Mouse (Mus musculus): ENCODE data around the gene Olfr1412. TPM values are rescaled to one million over a fixed set of nuclear protein-coding genes. Genes with fewer than 3 reads are reported as not detected.

Gene Olfr1412
- not detected in 2 replicates for polyA plus RNA-seq (2012; rRNA removed)

DNA sequence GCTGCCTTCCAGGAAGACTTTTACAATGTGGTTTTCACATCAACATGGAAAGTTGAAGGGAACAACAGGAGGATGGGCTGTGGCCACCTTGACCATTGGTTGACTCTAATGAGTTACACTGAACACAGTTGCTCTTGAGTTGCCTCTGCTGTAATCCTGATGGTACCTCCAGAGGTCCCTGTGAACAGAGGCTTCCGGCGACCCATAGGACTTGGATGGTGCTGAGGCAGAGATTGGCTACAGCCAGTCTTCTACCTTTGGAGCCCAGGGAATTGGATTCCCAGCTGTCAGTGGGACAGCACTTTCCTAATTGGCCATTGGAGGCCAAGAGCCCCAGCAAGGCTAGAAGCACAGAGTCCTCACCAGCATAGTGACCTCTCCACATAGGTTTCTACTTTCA, at the start of gene Olfr1412:
Olfr1412 (plus strand) TSS at position 301 of the 400 bp plus-strand sequence.
- H3K27me3 ChIP-seq (ENCODE audit: control insufficient read depth, insufficient read depth, low read length), result no peaks in the 10 kb centered on the region
- WGBS, result 82% methylated on average over 2 of the region's 2 CpGs
- H3K4me3 ChIP-seq (ENCODE audit: low read depth, low read length), result no peak within 1 kb of the TSS
- H3K36me3 ChIP-seq (ENCODE audit: control insufficient read depth, insufficient read depth, low read length), result no peaks in the 10 kb centered on the region
- no peaks in the 10 kb centered on the region for H3K4me1 ChIP-seq (ENCODE audit: control insufficient read depth, insufficient read depth, insufficient read length, low read length)
- no peak within 1 kb of the TSS for H3K27ac ChIP-seq (ENCODE audit: insufficient read depth, low read depth, low read length)
- TF ChIP-seq CTCF (IDR thresholded peaks at IDR 0.05; ENCODE audit: extremely low read depth, insufficient read length, insufficient replicate concordance, low read depth, low read length) (no peak), POLR2A (IDR thresholded peaks at IDR 0.05; ENCODE audit: low read depth, low read length) (no peak)

DNA sequence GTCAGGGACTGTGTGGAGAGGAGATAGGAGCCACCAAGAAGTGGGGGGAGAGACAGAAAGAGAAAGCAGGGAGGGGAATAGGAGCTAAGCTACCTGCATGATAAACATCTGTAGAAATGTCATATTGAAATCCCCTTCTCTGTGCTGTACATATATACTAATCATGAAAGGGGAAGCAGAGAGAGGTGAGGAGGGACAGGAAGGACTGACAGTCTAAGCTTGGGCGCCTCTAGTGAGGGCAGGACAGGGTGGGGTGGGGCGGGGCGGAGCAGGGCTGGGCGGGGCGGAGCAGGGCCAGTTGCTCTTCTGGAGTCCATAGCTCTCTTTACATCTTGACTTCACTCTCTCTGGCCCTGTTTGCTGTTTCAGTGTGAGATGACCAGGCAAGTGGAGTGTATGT, 48.6 kb upstream of the Olfr1412 start:
- Histone ChIP-seq H3K4me3 (ENCODE audit: low read depth, low read length) (no peak overlapping the region), H3K4me1 (ENCODE audit: control insufficient read depth, insufficient read depth, insufficient read length, low read length) (no peaks in the 10 kb centered on the region), H3K27ac (ENCODE audit: insufficient read depth, low read depth, low read length) (no peak overlapping the region), H3K27me3 (ENCODE audit: control insufficient read depth, insufficient read depth, low read length) (no peaks in the 10 kb centered on the region), H3K36me3 (ENCODE audit: control insufficient read depth, insufficient read depth, low read length) (no peaks in the 10 kb centered on the region)
- TF ChIP-seq CTCF (IDR thresholded peaks at IDR 0.05; ENCODE audit: extremely low read depth, insufficient read length, insufficient replicate concordance, low read depth, low read length) (no peak), POLR2A (IDR thresholded peaks at IDR 0.05; ENCODE audit: low read depth, low read length) (no peak)
- 35% methylated on average over 5 of the region's 5 CpGs for WGBS

DNA sequence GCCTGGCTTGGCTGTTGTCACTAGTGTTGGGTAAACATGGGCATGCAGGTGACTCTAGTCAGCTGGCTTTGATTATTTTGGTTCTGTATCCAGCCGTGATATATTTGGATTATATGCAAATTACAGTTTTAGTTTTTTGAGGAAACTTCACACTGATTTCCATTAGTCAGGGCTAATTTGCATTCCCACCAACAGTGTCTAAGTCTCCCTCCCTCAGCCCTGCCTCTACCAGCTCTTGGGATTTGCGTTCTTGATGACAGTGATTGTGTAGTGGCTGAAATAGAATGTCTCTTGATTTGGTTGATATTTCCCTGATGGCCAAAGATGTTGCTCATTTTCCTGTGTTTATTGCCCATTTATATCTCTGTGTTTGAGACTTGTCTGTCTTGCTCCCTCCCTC, 46.5 kb upstream of the Olfr1412 start:
- H3K27ac ChIP-seq (ENCODE audit: insufficient read depth, low read depth, low read length), result no peak overlapping the region
- no peaks in the 10 kb centered on the region for H3K27me3 ChIP-seq (ENCODE audit: control insufficient read depth, insufficient read depth, low read length)
- no peak overlapping the region for H3K4me3 ChIP-seq (ENCODE audit: low read depth, low read length)
- no peaks in the 10 kb centered on the region for H3K4me1 ChIP-seq (ENCODE audit: control insufficient read depth, insufficient read depth, insufficient read length, low read length)
- no peaks in the 10 kb centered on the region for H3K36me3 ChIP-seq (ENCODE audit: control insufficient read depth, insufficient read depth, low read length)
- WGBS, result 32% methylated on average over 2 of the region's 2 CpGs
- TF ChIP-seq POLR2A (IDR thresholded peaks at IDR 0.05; ENCODE audit: low read depth, low read length) (no peak), CTCF (IDR thresholded peaks at IDR 0.05; ENCODE audit: extremely low read depth, insufficient read length, insufficient replicate concordance, low read depth, low read length) (no peak)

DNA sequence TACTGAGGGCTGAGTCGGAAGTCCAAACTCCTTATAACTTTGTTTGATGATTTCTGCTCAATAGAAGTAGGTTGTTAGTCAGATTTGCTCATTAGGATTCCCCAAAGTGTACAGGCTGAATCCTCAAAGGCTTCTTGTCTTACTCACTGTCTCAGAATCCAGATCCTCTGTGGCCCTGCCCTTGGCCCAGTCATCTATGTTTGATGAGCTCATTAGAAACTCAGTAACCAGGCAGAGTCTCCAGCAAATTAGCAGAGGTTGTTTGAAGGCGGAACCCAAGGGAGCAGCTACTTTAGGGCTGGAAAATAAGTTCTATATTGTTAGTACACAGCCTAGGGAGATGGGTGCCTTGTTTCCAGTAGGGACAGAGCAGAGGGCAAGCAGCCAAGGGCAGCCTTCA, 39.6 kb upstream of the Olfr1412 start:
- WGBS, result 76% methylated on average over 2 of the region's 2 CpGs
- no peaks in the 10 kb centered on the region for H3K4me1 ChIP-seq (ENCODE audit: control insufficient read depth, insufficient read depth, insufficient read length, low read length)
- TF ChIP-seq POLR2A (IDR thresholded peaks at IDR 0.05; ENCODE audit: low read depth, low read length), result no peak
- no peak for TF ChIP-seq CTCF (IDR thresholded peaks at IDR 0.05; ENCODE audit: extremely low read depth, insufficient read length, insufficient replicate concordance, low read depth, low read length)

DNA sequence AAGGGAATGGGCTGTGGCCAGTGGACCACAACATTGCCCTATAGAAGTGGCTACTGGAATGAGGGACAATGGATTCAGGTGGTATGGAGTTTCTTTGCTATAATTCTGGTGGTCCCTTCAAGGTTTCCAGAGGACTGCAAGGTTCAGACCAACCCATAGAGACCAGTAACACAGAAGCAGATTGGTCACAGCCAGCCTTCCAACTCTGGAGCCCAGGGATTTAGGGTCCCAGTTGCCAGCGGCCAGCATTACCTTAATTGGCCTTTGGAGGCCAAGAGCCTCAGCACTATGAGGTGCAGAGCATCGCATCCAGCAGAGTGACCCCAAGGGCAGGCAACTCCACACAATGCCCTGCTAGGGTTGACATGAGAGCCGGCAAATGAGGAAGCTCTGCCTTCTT, 14.6 kb upstream of the Olfr1412 start, which contains the start of gene Olfr1413:
Olfr1413 (plus strand) TSS at position 301 of the 400 bp plus-strand sequence.
- Histone ChIP-seq H3K27ac (ENCODE audit: insufficient read depth, low read depth, low read length) (no peak within 1 kb of the TSS), H3K27me3 (ENCODE audit: control insufficient read depth, insufficient read depth, low read length) (no peaks in the 10 kb centered on the region), H3K4me1 (ENCODE audit: control insufficient read depth, insufficient read depth, insufficient read length, low read length) (no peaks in the 10 kb centered on the region), H3K4me3 (ENCODE audit: low read depth, low read length) (no peak within 1 kb of the TSS), H3K36me3 (ENCODE audit: control insufficient read depth, insufficient read depth, low read length) (no peaks in the 10 kb centered on the region)
- 78% methylated on average over 3 of the region's 3 CpGs for WGBS
- TF ChIP-seq POLR2A (IDR thresholded peaks at IDR 0.05; ENCODE audit: low read depth, low read length), result no peak
- TF ChIP-seq CTCF (IDR thresholded peaks at IDR 0.05; ENCODE audit: extremely low read depth, insufficient read length, insufficient replicate concordance, low read depth, low read length), result no peak

More for the DNA sequence above, 39.6 kb upstream of the Olfr1412 start:
- no peaks in the 10 kb centered on the region for H3K36me3 ChIP-seq (ENCODE audit: control insufficient read depth, insufficient read depth, low read length)
- no peak overlapping the region for H3K4me3 ChIP-seq (ENCODE audit: low read depth, low read length)
- H3K27me3 ChIP-seq (ENCODE audit: control insufficient read depth, insufficient read depth, low read length), result no peaks in the 10 kb centered on the region
- H3K27ac ChIP-seq (ENCODE audit: insufficient read depth, low read depth, low read length), result no peak overlapping the region

DNA sequence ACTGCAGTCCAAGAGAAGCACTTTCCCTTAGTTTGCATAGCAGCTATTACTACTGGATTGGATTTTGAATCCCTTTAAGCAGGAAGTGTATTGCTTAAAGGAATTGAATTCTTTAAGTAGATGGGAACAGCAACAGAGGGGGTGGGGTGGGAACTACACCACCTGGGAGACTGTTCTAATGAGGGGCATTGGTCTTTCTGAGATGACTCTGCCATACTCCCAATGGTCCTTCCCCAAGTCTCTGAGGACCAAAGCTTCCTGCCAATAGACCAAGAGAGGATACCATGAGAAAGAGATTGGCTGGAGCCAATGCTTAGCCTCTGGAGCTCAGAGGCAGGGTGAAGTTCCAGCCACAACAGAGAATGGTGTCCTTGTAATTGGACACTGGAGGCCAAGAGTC, 8.5 kb downstream of the Olfr1412 start, which contains the start of gene Olfr1411:
Olfr1411 (plus strand) TSS at position 301 of the 400 bp plus-strand sequence.
- no peak within 1 kb of the TSS for H3K27ac ChIP-seq (ENCODE audit: insufficient read depth, low read depth, low read length)
- no peak within 1 kb of the TSS for H3K4me3 ChIP-seq (ENCODE audit: low read depth, low read length)
- no peak for TF ChIP-seq POLR2A (IDR thresholded peaks at IDR 0.05; ENCODE audit: low read depth, low read length)
- no peak for TF ChIP-seq CTCF (IDR thresholded peaks at IDR 0.05; ENCODE audit: extremely low read depth, insufficient read length, insufficient replicate concordance, low read depth, low read length)
- H3K4me1 ChIP-seq (ENCODE audit: control insufficient read depth, insufficient read depth, insufficient read length, low read length), result no peaks in the 10 kb centered on the region
- no peaks in the 10 kb centered on the region for H3K27me3 ChIP-seq (ENCODE audit: control insufficient read depth, insufficient read depth, low read length)
- H3K36me3 ChIP-seq (ENCODE audit: control insufficient read depth, insufficient read depth, low read length), result no peaks in the 10 kb centered on the region

DNA sequence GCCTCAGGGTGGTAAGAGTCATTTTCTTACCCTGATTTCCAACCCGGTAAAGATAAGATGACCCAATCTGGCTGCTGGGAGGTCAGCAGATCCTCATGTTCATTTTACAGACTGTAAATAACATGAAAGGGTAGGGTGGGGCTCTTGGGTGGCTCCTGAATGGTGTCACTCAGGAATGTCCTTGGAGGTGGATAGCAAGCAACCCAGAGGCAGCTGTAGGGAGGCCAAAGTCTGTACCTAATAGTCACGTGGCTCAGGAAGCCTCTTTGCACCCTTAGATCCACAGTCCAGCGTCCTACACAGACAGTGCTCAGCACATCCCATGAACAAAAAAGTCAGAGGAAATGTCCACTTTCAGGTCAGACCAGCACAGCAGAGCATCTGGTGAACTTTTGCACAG, 10.4 kb downstream of the Olfr1412 start:
- Histone ChIP-seq H3K36me3 (ENCODE audit: control insufficient read depth, insufficient read depth, low read length) (no peaks in the 10 kb centered on the region), H3K4me1 (ENCODE audit: control insufficient read depth, insufficient read depth, insufficient read length, low read length) (no peaks in the 10 kb centered on the region), H3K27ac (ENCODE audit: insufficient read depth, low read depth, low read length) (no peak overlapping the region), H3K4me3 (ENCODE audit: low read depth, low read length) (no peak overlapping the region), H3K27me3 (ENCODE audit: control insufficient read depth, insufficient read depth, low read length) (no peaks in the 10 kb centered on the region)
- no peak for TF ChIP-seq POLR2A (IDR thresholded peaks at IDR 0.05; ENCODE audit: low read depth, low read length)
- no peak for TF ChIP-seq CTCF (IDR thresholded peaks at IDR 0.05; ENCODE audit: extremely low read depth, insufficient read length, insufficient replicate concordance, low read depth, low read length)
- 41% methylated on average over 3 of the region's 3 CpGs for WGBS
